Mouse (Mus musculus) hindbrain, embryonic 16.5 days (tissue): ENCODE results near the gene Dip2b. TPM values are rescaled to one million over a fixed set of nuclear protein-coding genes. Genes with fewer than 3 reads are reported as not detected.

Experiments
- ATAC-seq: fragments of 200-750 bp; cut with Nextera tagmentation; 2 replicates; pipeline ENCODE4 v1.8.0; 2017; ENCODE audit warnings: moderate TSS enrichment, moderate library complexity
- H3K27ac ChIP-seq: fragments of 300-500 bp; sonication (generic); 2 replicates; pipeline ENCODE4 v1.5.1; 2014; ENCODE audit warnings: low read depth, mild to moderate bottlenecking, control low read depth, low read length, moderate library complexity
- H3K27me3 ChIP-seq: fragments of 300-500 bp; sonication (generic); replicated peaks from 2 replicates; pipeline ENCODE4 v1.6.1; 2014; ENCODE audit warnings: low read length; ENCODE audit not compliant: control insufficient read depth, insufficient read depth
- H3K36me3 ChIP-seq: fragments of 300-500 bp; sonication (generic); 2 replicates; pipeline ENCODE4 v1.6.1; 2014; ENCODE audit warnings: mild to moderate bottlenecking, low read length, moderate library complexity, mixed read lengths; ENCODE audit not compliant: control insufficient read depth, insufficient read depth
- H3K4me1 ChIP-seq: fragments of 300-500 bp; sonication (generic); 2 replicates; pipeline ENCODE4 v1.6.1; 2014; ENCODE audit warnings: low read depth, low read length; ENCODE audit not compliant: control insufficient read depth, insufficient read depth
- H3K4me2 ChIP-seq: fragments of 300-500 bp; sonication (generic); 2 replicates; pipeline ENCODE4 v1.6.1; 2014; ENCODE audit warnings: mild to moderate bottlenecking, low read length, control low read depth, moderate library complexity
- H3K4me3 ChIP-seq: fragments of 300-500 bp; sonication (generic); 2 replicates; pipeline ENCODE4 v1.5.1; 2014; ENCODE audit warnings: mild to moderate bottlenecking, low read length, control low read depth, moderate library complexity
- H3K9ac ChIP-seq: fragments of 300-500 bp; sonication (generic); 2 replicates; pipeline ENCODE4 v1.6.1; 2014; ENCODE audit warnings: low read depth, mild to moderate bottlenecking, control low read depth, low read length, moderate library complexity
- H3K9me3 ChIP-seq: fragments of 300-500 bp; sonication (generic); 2 replicates; pipeline ENCODE4 v1.6.1; 2014; ENCODE audit warnings: mild to moderate bottlenecking, low read length, moderate library complexity; ENCODE audit not compliant: control insufficient read depth
- WGBS: fragments of 180-500 bp; shearing (Covaris S2); extraction: QIAGEN DNeasy Blood & Tissue Kit; methylation state at CpG from one replicate; pipeline ENCODE4 v1.1.7; 2014; 5-methylcytosine and 5-hydroxymethylcytosine counted together
- polyA plus RNA-seq: library from polyadenylated mRNA; unstranded; fragments of >200 nt; fragmentation: Nextera tagmentation; extraction: Ambion mirVana; gene quantifications from 2 replicates; pipeline ENCODE4 v1.2.1, GENCODE M21; 2015

The Dip2b gene
- polyA plus RNA-seq, 1 experiment from 2014 or later = 12.4 TPM

GRCm38 (mm10) chr15:100059626-100060311 lies 21.3 kb downstream of the Dip2b start:
- Histone ChIP-seq H3K9ac (no peak overlapping the region), H3K27me3 (no peaks in the 10 kb centered on the region), H3K4me1 (peaks cover 8% of the 10 kb centered on the region; the same call in 1 of the 2 replicates), H3K27ac (no peak overlapping the region), H3K36me3 (no peaks in the 10 kb centered on the region), H3K9me3 (no peaks in the 10 kb centered on the region), H3K4me2 (no peak overlapping the region), H3K4me3 (no peak overlapping the region)
- 81% methylated on average over 7 of the region's 7 CpGs for WGBS
- no peak for ATAC-seq

DNA sequence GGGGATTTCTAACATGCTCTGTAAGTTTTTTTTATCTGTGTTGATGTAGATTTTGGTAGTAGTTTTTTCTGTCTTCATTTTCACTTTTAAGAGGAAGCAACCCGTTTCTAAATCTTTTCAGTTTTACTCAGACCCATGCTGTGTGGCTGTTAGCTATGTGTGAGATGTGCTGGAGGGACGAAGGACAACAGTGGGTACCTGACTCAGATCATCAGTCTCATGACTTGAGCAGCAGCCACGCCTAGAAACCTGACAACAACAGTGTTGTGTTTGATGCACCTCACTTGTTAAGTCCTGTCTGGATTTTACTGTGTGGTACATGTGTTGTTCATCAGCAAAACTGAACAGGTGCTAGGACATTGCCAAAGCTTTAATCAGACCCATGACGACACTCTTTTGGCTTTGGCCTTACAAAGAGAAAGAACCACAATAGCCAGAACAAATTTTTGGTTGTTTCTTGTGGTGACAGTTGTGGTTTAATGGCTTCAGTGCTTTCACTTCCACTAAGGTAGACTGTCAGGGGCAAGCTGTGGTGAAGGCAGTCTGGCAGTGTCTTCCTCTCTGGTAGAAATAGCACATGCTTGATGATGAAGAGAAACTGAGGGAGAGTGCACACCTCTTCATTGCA lies 22.2 kb downstream of the Dip2b start:
- Histone ChIP-seq H3K9me3 (no peaks in the 10 kb centered on the region), H3K9ac (no peak overlapping the region), H3K27me3 (no peaks in the 10 kb centered on the region), H3K27ac (no peak overlapping the region), H3K36me3 (no peaks in the 10 kb centered on the region), H3K4me2 (no peak overlapping the region), H3K4me1 (peaks cover 8% of the 10 kb centered on the region; the same call in 1 of the 2 replicates), H3K4me3 (no peak overlapping the region)
- 80% methylated on average over 4 of the region's 4 CpGs for WGBS
- no peak for ATAC-seq

DNA sequence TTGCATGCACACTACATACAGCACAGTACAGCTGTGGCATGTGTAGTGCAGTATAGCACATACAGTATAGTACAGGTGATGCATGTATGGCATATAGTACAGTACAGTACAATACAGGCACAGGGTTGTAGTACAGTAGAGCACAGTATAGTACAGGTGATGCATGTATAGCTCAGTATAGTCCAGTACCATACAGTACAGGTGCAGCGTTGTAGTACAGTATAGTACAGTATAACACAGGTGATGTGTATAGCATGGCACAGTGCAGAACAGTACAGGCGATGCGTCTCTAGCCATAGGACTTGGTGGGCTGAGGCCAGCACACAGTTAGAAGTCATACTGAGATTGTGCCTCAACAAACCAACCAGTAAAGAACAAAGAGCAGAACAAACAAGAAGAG lies 22.9 kb downstream of the Dip2b start:
- WGBS = 98% methylated on average over 3 of the region's 3 CpGs
- H3K27ac ChIP-seq = no peak overlapping the region
- no peaks in the 10 kb centered on the region for H3K9me3 ChIP-seq
- no peak overlapping the region for H3K4me2 ChIP-seq
- H3K4me3 ChIP-seq = no peak overlapping the region
- no peaks in the 10 kb centered on the region for H3K36me3 ChIP-seq
- no peak overlapping the region for H3K9ac ChIP-seq
- no peaks in the 10 kb centered on the region for H3K27me3 ChIP-seq
- H3K4me1 ChIP-seq = peaks cover 9% of the 10 kb centered on the region; the same call in 1 of the 2 replicates
- 0 out of 2 replicates have a peak, but pooled peaks have one; percentile 48 for ATAC-seq

DNA sequence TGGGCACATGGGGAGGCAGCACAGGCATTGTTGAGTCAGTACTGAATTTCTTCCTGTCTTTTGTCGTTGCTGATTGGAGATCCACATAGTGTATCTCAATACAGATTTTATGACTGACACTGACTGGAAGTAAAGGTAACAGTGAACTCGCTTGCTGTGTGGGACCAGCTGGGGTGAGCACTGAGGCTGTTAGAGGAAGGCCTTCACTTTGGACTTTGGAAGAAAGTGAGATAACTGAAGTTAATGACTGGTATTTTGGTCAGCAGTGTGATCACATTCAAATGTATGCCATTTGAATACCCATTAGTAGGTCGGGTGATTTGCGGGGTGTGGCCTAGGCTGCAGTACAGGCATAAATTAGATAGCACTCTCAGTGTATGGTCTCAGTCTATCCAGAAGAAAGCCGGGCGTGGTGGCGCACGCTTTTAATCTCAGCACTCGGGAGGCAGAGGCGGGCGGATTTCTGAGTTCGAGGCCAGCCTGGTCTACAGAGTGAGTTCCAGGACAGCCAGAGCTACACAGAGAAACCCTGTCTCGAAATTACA lies 24.8 kb downstream of the Dip2b start:
- no peaks in the 10 kb centered on the region for H3K9me3 ChIP-seq
- H3K4me1 ChIP-seq = peaks cover 12% of the 10 kb centered on the region
- no peak overlapping the region for H3K9ac ChIP-seq
- H3K36me3 ChIP-seq = no peaks in the 10 kb centered on the region
- no peak overlapping the region for H3K4me3 ChIP-seq
- no peak overlapping the region for H3K27ac ChIP-seq
- ATAC-seq = no peak
- H3K27me3 ChIP-seq = no peaks in the 10 kb centered on the region
- WGBS = 88% methylated on average over 13 of the region's 13 CpGs
- H3K4me2 ChIP-seq = no peak overlapping the region

GRCm38 (mm10) chr15:100066702-100067101 lies 28.2 kb downstream of the Dip2b start:
- no peaks in the 10 kb centered on the region for H3K9me3 ChIP-seq
- ATAC-seq = no peak
- H3K4me1 ChIP-seq = peaks cover 8% of the 10 kb centered on the region
- no peaks in the 10 kb centered on the region for H3K36me3 ChIP-seq
- 50% methylated on average over 9 of the region's 9 CpGs for WGBS
- no peaks in the 10 kb centered on the region for H3K27me3 ChIP-seq
- no peak overlapping the region for H3K9ac ChIP-seq
- no peak overlapping the region; the same call in 1 of the 2 replicates for H3K4me2 ChIP-seq
- H3K27ac ChIP-seq = no peak overlapping the region
- no peak overlapping the region for H3K4me3 ChIP-seq

- Histone ChIP-seq H3K4me3 (no peak overlapping the region), H3K36me3 (no peaks in the 10 kb centered on the region), H3K9me3 (no peaks in the 10 kb centered on the region), H3K4me2 (no peak overlapping the region), H3K27me3 (no peaks in the 10 kb centered on the region), H3K9ac (no peak overlapping the region), H3K4me1 (peaks cover 14% of the 10 kb centered on the region), H3K27ac (no peak overlapping the region)
- 93% methylated on average over 4 of the region's 4 CpGs for WGBS
- no peak for ATAC-seq
These were observed 30.6 kb downstream of the Dip2b start for GRCm38 (mm10) chr15:100069101-100069500.

- H3K9me3 ChIP-seq = no peaks in the 10 kb centered on the region
These were observed 31.6 kb downstream of the Dip2b start for GRCm38 (mm10) chr15:100070021-100070420.

GRCm38 (mm10) chr15:100071819-100072218 lies 33.4 kb downstream of the Dip2b start:
- Histone ChIP-seq H3K9ac (no peak overlapping the region), H3K36me3 (no peaks in the 10 kb centered on the region), H3K4me3 (no peak overlapping the region), H3K4me2 (no peak overlapping the region), H3K4me1 (peaks cover 22% of the 10 kb centered on the region), H3K27ac (no peak overlapping the region), H3K27me3 (no peaks in the 10 kb centered on the region), H3K9me3 (no peaks in the 10 kb centered on the region)
- WGBS = 85% methylated on average over 3 of the region's 3 CpGs
- no peak for ATAC-seq

More at GRCm38 (mm10) chr15:100070021-100070420, 31.6 kb downstream of the Dip2b start:
- WGBS = 81% methylated on average over 8 of the region's 8 CpGs
- Histone ChIP-seq H3K4me1 (peaks cover 17% of the 10 kb centered on the region), H3K27ac (no peak overlapping the region), H3K4me3 (no peak overlapping the region), H3K4me2 (no peak overlapping the region), H3K9ac (no peak overlapping the region), H3K36me3 (no peaks in the 10 kb centered on the region), H3K27me3 (no peaks in the 10 kb centered on the region)
- ATAC-seq = no peak

DNA sequence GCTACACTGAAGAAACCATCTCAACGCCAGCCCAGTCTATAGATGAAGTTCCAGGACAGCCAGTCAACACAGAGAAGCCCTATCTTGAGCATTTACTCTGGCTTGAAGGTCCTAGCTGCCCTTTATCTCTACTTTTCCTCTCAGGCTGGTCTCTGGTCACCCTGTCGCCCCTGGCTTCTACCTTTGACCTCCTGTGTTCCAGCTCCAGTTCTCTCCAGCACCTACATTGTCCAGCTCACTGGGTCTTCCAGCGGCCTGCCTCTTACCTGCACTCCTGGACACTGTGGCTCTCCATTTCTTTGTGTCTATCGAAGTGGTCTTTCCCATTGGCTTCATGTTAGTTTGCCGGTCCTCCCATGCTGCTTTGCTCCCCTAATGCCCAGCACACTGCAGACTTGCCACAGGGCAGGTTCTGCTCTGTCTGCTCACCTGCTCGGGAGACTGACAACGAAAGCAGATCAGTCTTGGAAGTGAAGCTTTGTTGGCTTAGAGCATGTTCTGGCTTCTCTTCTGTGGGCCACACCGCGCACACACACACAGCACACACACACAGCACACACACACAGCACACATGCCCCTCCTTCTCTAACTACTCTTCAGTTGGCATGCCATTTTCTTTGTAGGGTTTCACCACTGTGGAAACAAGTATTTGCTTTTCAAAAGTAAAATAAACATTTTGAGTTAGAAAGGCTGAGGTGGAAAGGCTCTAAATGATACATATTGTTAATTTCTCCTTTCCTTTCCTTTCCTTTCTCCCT lies 35.4 kb downstream of the Dip2b start:
- H3K4me1 ChIP-seq = peaks cover 21% of the 10 kb centered on the region
- ATAC-seq = no peak
- H3K27ac ChIP-seq = 0 out of 2 replicates have a peak overlapping the region, but pooled peaks have one; percentile 5
- WGBS = 80% methylated on average over 9 of the region's 9 CpGs
- H3K9me3 ChIP-seq = no peaks in the 10 kb centered on the region
- no peaks in the 10 kb centered on the region for H3K27me3 ChIP-seq
- no peak overlapping the region for H3K9ac ChIP-seq
- no peak overlapping the region for H3K4me3 ChIP-seq
- H3K36me3 ChIP-seq = no peaks in the 10 kb centered on the region
- no peak overlapping the region for H3K4me2 ChIP-seq
